Mouse (Mus musculus) E14TG2a.4 (cell line): Measurements from ENCODE around the gene Igsf23.

Experiments used
- CTCF ChIP-seq: conservative IDR thresholded peaks from 2 replicates; pipeline ENCODE4 v1.5.1; 2014; ENCODE audit warnings: low read length
- NANOG ChIP-seq: IDR thresholded peaks from 2 replicates; pipeline ENCODE4 v1.6.1; 2014; ENCODE audit warnings: borderline replicate concordance, low read length, mixed read lengths
- POU5F1 ChIP-seq: IDR thresholded peaks from 2 replicates; pipeline ENCODE4 v1.6.1; 2014; ENCODE audit warnings: low read length, borderline replicate concordance

DNA sequence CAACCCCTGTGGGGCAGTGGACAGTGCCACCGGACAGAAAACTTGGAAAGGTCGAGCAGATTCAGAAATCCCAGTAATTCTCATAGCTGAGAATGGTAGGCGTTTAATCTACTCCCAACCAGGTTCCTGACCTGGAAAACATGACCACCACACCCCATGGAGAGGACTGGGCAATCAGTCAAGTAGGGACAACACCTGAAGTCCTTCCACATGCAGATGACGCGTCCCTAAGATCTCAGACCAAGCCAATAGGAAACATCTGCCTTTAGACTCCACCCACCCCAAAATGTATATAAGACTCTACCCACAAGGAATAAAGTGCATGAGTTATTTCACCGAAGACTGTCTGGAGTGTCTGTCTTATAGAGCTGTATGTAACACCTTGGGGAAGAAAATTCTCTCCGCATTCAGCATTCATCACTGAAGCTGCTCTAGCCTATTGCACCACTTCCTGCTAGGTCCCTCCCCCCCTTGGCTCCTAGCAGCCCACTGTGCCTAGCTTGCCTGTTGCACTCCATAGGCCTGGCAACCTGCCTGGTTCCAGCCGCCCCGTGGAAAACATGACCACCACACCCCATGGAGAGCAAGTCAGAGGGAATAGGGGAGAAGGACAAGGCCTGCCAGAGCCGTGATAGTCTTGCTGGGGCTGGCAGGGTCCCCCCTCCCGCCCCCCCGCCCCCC lies 10.9 kb downstream of the Igsf23 start:
- TF ChIP-seq CTCF, result no peak
- no peak for TF ChIP-seq POU5F1
- TF ChIP-seq NANOG, result no peak
